Mouse (Mus musculus) forebrain, postnatal 0 days (tissue): ENCODE results near the gene Pspn. TPM values are rescaled to one million over a fixed set of nuclear protein-coding genes. Genes with fewer than 3 reads are reported as not detected.

ENCODE experiments used
- ATAC-seq: fragments of 200-750 bp; cut with Nextera tagmentation; 2 replicates; pipeline ENCODE4 v1.8.0; 2017; ENCODE audit warnings: mild to moderate bottlenecking, moderate library complexity
- DNase-seq: peaks from one replicate; pipeline ENCODE4 v3.0.0-alpha.2; 2015
- H3K27ac ChIP-seq: fragments of 300-500 bp; sonication (generic); 2 replicates; pipeline ENCODE4 v1.5.1; 2014; ENCODE audit warnings: low read depth, mild to moderate bottlenecking, antibody characterized with exemption, low read length, moderate library complexity, mixed read lengths
- H3K27me3 ChIP-seq: fragments of 300-500 bp; sonication (generic); 2 replicates; pipeline ENCODE4 v1.6.1; 2014; ENCODE audit warnings: mild to moderate bottlenecking, low read length, mixed read lengths; ENCODE audit not compliant: insufficient read depth
- H3K36me3 ChIP-seq: fragments of 300-500 bp; sonication (generic); 2 replicates; pipeline ENCODE4 v1.6.1; 2014; ENCODE audit warnings: mild to moderate bottlenecking, moderate library complexity; ENCODE audit not compliant: insufficient read depth
- H3K4me1 ChIP-seq: fragments of 300-500 bp; sonication (generic); 2 replicates; pipeline ENCODE4 v1.6.1; 2014; ENCODE audit warnings: antibody characterized with exemption; ENCODE audit not compliant: insufficient read depth
- H3K4me2 ChIP-seq: fragments of 300-500 bp; sonication (generic); 2 replicates; pipeline ENCODE4 v1.6.1; 2014; ENCODE audit warnings: low read depth, mild to moderate bottlenecking, moderate library complexity
- H3K4me3 ChIP-seq: fragments of 300-500 bp; sonication (generic); 2 replicates; pipeline ENCODE4 v1.5.1; 2014; ENCODE audit warnings: low read depth, low read length, mixed read lengths
- H3K9ac ChIP-seq: fragments of 300-500 bp; sonication (generic); 2 replicates; pipeline ENCODE4 v1.6.1; 2014; ENCODE audit warnings: mild to moderate bottlenecking
- H3K9me3 ChIP-seq: fragments of 300-500 bp; sonication (generic); 2 replicates; pipeline ENCODE4 v1.6.1; 2016; ENCODE audit warnings: low read length
- CTCF ChIP-seq: sonication (generic); IDR thresholded peaks from 2 replicates; pipeline ENCODE4 v1.5.1; 2016; ENCODE audit warnings: antibody characterized with exemption, control low read depth, low read depth
- WGBS: fragments of 180-500 bp; shearing (Covaris S2); extraction: QIAGEN DNeasy Blood & Tissue Kit; methylation state at CpG from one replicate; pipeline ENCODE4 v1.1.7; 2014; 5-methylcytosine and 5-hydroxymethylcytosine counted together
- polyA plus RNA-seq: library from polyadenylated mRNA; unstranded; fragments of >200 nt; fragmentation: Nextera tagmentation; extraction: Ambion mirVana; gene quantifications from 2 replicates; pipeline ENCODE4 v1.2.1, GENCODE M21; 2015
- total RNA-seq: library from RNA; depleted of rRNA; stranded (reverse); fragments of >200 nt; gene quantifications from 2 replicates; pipeline ENCODE4 v1.2.3, GENCODE M21; 2014

Gene Pspn
- total and polyA plus RNA-seq, 2 experiments from 2014 or later, result not detected

GRCm38 (mm10) chr17:56997029-56997667 lies 2.7 kb downstream of the Pspn start, which contains the start of gene Alkbh7:
Gene Alkbh7 (plus strand): TSS chr17:56997339.
- Histone ChIP-seq H3K4me2 (peak within 1 kb of the TSS; percentile 73), H3K9ac (peak within 1 kb of the TSS; percentile 77), H3K36me3 (peaks cover 63% of the 10 kb centered on the region), H3K27ac (peak within 1 kb of the TSS; percentile 80), H3K4me1 (no peaks in the 10 kb centered on the region), H3K9me3 (no peaks in the 10 kb centered on the region), H3K27me3 (no peaks in the 10 kb centered on the region), H3K4me3 (peak within 1 kb of the TSS; percentile 73)
- TF ChIP-seq CTCF, result peak; percentile 79
- under 1% methylated on average over 38 of the region's 38 CpGs for WGBS
- peak; percentile 92 for DNase-seq
- ATAC-seq, result peak; percentile 98

DNA sequence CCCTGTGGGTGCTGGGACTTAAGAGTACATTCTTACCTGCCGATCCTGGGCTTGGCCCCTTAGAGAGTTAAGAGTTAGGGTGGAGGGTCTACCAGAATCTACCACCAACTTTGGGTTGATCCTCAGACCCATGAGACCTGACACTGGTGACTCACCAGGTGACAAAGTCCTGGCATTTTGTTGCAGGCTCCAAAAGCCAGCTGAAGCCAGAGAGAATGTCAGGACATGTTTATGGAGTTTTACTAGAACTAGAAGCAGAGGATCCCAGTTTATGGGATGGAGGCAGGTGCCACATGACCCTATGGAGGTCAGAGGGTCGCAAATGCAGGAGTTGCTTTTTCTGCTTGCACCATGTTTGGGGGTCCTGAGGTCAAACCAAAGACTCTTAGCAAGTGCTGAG lies 3.3 kb downstream of the Pspn start:
- Histone ChIP-seq H3K4me3 (no peak overlapping the region), H3K4me2 (peak overlapping the region; percentile 73; the same call in 1 of the 2 replicates), H3K9ac (no peak overlapping the region), H3K36me3 (peaks cover 60% of the 10 kb centered on the region), H3K9me3 (no peaks in the 10 kb centered on the region), H3K27me3 (no peaks in the 10 kb centered on the region), H3K27ac (no peak overlapping the region), H3K4me1 (no peaks in the 10 kb centered on the region)
- DNase-seq, result no peak
- TF ChIP-seq CTCF, result no peak
- WGBS, result 77% methylated on average over 2 of the region's 2 CpGs
- ATAC-seq, result no peak

DNA sequence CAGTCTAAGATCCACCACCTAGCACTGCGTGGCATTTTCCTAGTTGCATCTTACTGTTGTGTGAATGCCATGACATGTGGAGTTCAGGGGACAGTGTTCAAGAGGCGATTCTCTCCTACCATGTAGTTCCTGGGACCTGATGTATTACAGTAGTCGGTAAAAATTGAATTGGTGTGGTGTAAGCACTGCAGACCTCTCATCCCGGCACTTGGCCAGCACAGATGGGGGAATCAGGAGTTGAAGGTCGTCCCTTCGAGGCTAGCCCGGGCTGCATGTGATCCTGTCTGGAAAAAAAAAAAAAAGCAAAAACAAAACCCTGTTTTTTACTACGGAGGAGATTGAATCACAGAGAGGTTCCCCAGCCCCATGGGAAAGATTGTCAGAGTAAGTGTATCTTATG lies 4.8 kb downstream of the Pspn start:
- DNase-seq, result no peak
- 93% methylated on average over 8 of the region's 8 CpGs for WGBS
- ATAC-seq, result no peak
- H3K9me3 ChIP-seq, result no peaks in the 10 kb centered on the region
- H3K27ac ChIP-seq, result no peak overlapping the region
- H3K27me3 ChIP-seq, result no peaks in the 10 kb centered on the region
- TF ChIP-seq CTCF, result no peak
- H3K9ac ChIP-seq, result no peak overlapping the region
- no peak overlapping the region for H3K4me2 ChIP-seq
- H3K4me1 ChIP-seq, result peaks cover 8% of the 10 kb centered on the region; the same call in 1 of the 2 replicates
- no peak overlapping the region for H3K4me3 ChIP-seq
- peaks cover 55% of the 10 kb centered on the region for H3K36me3 ChIP-seq

- TF ChIP-seq CTCF, result no peak
- Histone ChIP-seq H3K4me2 (peak overlapping the region; percentile 69), H3K9me3 (no peaks in the 10 kb centered on the region), H3K27me3 (no peaks in the 10 kb centered on the region), H3K36me3 (peaks cover 38% of the 10 kb centered on the region), H3K27ac (no peak overlapping the region), H3K9ac (peak overlapping the region; percentile 85), H3K4me3 (peak overlapping the region; percentile 69), H3K4me1 (peaks cover 8% of the 10 kb centered on the region; the same call in 1 of the 2 replicates)
- 79% methylated on average over 2 of the region's 2 CpGs for WGBS
- DNase-seq (no peak), ATAC-seq (no peak)
Measured at GRCm38 (mm10) chr17:56990966-56991365, 8.9 kb downstream of the Pspn start.

DNA sequence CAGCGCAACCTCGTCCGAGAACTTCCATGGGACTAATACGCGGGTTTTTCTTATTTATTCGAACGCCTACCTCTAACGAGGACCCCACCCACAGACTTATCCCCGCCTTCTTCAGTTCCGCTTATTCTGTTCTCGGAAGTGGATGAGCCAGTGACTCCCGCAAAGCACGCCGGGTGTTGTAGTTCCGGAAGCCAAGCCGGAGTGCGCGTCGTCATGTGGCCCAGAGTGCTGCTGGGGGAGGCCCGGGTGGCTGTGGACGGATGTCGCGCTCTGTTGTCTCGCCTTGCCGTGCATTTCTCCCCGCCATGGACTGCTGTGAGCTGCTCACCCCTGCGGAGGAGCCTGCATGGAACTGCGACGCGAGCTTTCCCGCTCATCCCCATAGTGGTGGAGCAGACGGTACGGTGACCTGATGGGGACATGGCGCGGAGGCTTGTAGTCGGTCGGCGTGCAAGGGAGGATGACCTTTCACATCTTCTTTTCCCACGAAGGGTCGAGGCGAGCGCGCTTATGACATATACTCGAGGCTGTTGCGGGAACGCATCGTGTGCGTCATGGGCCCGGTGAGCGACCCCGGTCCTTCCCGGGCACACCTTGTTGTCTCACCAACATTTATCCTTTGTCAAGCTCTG lies 9.6 kb downstream of the Pspn start, which contains the start of gene Clpp:
Gene Clpp, plus strand, starts transcription at position 191 of the 632 bp plus-strand sequence.
- Histone ChIP-seq H3K9me3 (no peaks in the 10 kb centered on the region), H3K27ac (peak within 1 kb of the TSS; percentile 79), H3K4me1 (peaks cover 8% of the 10 kb centered on the region; the same call in 1 of the 2 replicates), H3K4me3 (peak within 1 kb of the TSS; percentile 69), H3K36me3 (peaks cover 31% of the 10 kb centered on the region), H3K4me2 (peak within 1 kb of the TSS; percentile 69), H3K27me3 (no peaks in the 10 kb centered on the region), H3K9ac (peak within 1 kb of the TSS; percentile 85)
- ATAC-seq (peak; percentile 99), DNase-seq (peak; percentile 97)
- no peak for TF ChIP-seq CTCF
- WGBS, result 2% methylated on average over 52 of the region's 52 CpGs

- H3K4me2 ChIP-seq, result peak overlapping the region; percentile 69
- no peaks in the 10 kb centered on the region for H3K9me3 ChIP-seq
- peaks cover 8% of the 10 kb centered on the region; the same call in 1 of the 2 replicates for H3K4me1 ChIP-seq
- H3K4me3 ChIP-seq, result peak overlapping the region; percentile 69
- no peak for TF ChIP-seq CTCF
- DNase-seq (peak; percentile 94), ATAC-seq (peak; percentile 93)
- no peaks in the 10 kb centered on the region for H3K27me3 ChIP-seq
- peak overlapping the region; percentile 85 for H3K9ac ChIP-seq
- peak overlapping the region; percentile 79 for H3K27ac ChIP-seq
- WGBS, result 2% methylated on average over 25 of the region's 25 CpGs
- peaks cover 24% of the 10 kb centered on the region for H3K36me3 ChIP-seq
Measured at GRCm38 (mm10) chr17:56989467-56990114, 10.2 kb downstream of the Pspn start.
